Mouse (Mus musculus) embryonic fibroblast, embryonic 13.5 days (primary cell): ENCODE measurements at regions not wholly inside any gene's neighbourhood (a gene's known extent, or its start where the extent isn't known, plus 50 kb on each side); places are given as distances from the start of the nearest gene placed in this dataset.

ENCODE experiments used
- CTCF ChIP-seq: IDR thresholded peaks from 2 replicates; pipeline ENCODE4 v1.5.1; 2011; ENCODE audit warnings: mild to moderate bottlenecking, control low read depth, low read length, moderate library complexity, borderline replicate concordance; ENCODE audit not compliant: insufficient read depth
- POLR2A ChIP-seq: IDR thresholded peaks from 2 replicates; pipeline ENCODE4 v1.6.1; 2011; ENCODE audit warnings: low read depth, mild to moderate bottlenecking, control low read depth, low read length, moderate library complexity

DNA sequence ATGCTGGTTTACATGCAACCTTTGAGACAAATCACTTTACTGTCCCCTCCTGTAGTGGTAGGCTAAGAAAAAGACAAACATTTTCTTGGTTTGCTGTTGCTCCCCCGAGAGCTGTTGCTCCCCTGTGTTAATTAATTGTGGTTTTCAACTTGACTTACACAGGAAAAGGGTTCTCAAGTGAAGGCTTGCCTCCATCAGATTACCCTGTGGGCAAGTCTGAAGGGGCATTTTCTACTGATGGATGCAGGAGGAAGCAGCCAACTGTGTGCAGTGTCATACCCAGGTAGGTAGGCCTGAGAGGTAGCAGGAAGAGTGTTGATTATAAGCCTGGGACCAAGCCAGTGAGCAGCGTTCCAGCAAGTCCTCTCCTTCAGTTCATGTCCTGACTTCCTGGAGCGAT, 107.0 kb upstream of the Ccdc122 start:
- TF ChIP-seq CTCF (no peak), POLR2A (no peak)
